Comparison of ENCODE assay signal across 13 mouse cellular contexts in the genomic region with DNA sequence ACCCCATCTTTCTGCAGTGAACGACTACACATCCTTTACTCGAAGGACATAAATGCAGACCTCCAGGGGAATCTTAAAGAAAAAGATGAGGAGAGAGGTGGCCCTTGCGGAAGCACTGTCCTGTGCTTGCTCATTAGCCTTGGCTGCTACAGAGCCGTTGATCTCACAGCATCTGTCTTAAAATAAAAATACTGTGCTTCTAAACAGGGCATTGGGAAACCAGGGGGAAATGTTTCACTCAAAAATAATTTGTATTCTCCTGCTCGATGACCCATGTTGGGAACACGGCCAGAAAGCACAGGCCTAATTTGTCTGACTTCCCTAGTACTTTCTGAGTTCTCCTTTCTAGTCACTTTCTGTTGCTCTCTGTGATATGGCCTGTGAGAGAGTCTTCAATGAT.
DNase-seq lines count a peak whose midpoint lies in the region; ATAC-seq and TF ChIP-seq lines count a peak whose summit lies in the region.
"Had no signal": no experiment of that assay in that cellular context is flagged by ENCODE, and none has a peak within 500 bp of the region (broad histone marks: within the 10 kb centered on the region; RNA-seq: fewer than 3 reads in every experiment).

No protein-coding gene starts in this region.

- no peak for DNase-seq in hindbrain, embryonic 14.5 days (ENCODE audit: low spot score)
- peak; percentile 51 for DNase-seq in lung, embryonic 14.5 days
- DNase-seq in lung, adult 2 months, result no peak
- DNase-seq in brain, embryonic 14.5 days (ENCODE audit: low read depth), result peak; percentile 56
- DNase-seq in left cerebral cortex, postnatal 4 days, result peak; percentile 43
- DNase-seq: adrenal gland, postnatal 10 days; cerebellum, adult 11-12 months; heart, postnatal 36 days; kidney, adult 8-10 months had no signal

- H3K4me1 ChIP-seq in hindbrain, embryonic 14.5 days (replicated peaks; ENCODE audit: control insufficient read depth, insufficient read depth, low read length), result no peaks in the 10 kb centered on the region
- peaks cover 10% of the 10 kb centered on the region; the same call in 1 of the 2 replicates for H3K4me1 ChIP-seq in hindbrain, embryonic 13.5 days (replicated peaks)
- no peaks in the 10 kb centered on the region for H3K4me1 ChIP-seq in lung, embryonic 14.5 days (ENCODE audit: insufficient read depth)
- H3K4me1 ChIP-seq in lung, adult 2 months (ENCODE audit: control insufficient read depth, insufficient read depth, low read length), result no peaks in the 10 kb centered on the region
- H3K4me1 ChIP-seq: liver, embryonic 12.5 days had no signal

- peak overlapping the region; percentile 15; the same call in 1 of the 2 replicates for H3K4me2 ChIP-seq in hindbrain, embryonic 14.5 days (replicated peaks)
- no peak overlapping the region; the same call in 1 of the 2 replicates for H3K4me2 ChIP-seq in hindbrain, embryonic 13.5 days
- H3K4me2 ChIP-seq in lung, embryonic 14.5 days, result no peak overlapping the region
- H3K4me2 ChIP-seq: liver, embryonic 12.5 days had no signal

- no peaks in the 10 kb centered on the region for H3K36me3 ChIP-seq in hindbrain, embryonic 14.5 days (replicated peaks; ENCODE audit: control insufficient read depth, insufficient read depth)
- H3K36me3 ChIP-seq in hindbrain, embryonic 13.5 days, result no peaks in the 10 kb centered on the region
- H3K36me3 ChIP-seq in lung, embryonic 14.5 days (ENCODE audit: insufficient read depth), result no peaks in the 10 kb centered on the region
- H3K36me3 ChIP-seq: liver, embryonic 12.5 days had no signal

- no peak overlapping the region for H3K4me3 ChIP-seq in hindbrain, embryonic 14.5 days (replicated peaks; ENCODE audit: low read length)
- H3K4me3 ChIP-seq in hindbrain, embryonic 13.5 days, result no peak overlapping the region
- no peak overlapping the region for H3K4me3 ChIP-seq in lung, embryonic 14.5 days (ENCODE audit: low read depth, low read length)
- no peak overlapping the region for H3K4me3 ChIP-seq in lung, adult 2 months (replicated peaks; ENCODE audit: extremely low read depth, low read depth, low read length)
- H3K4me3 ChIP-seq: liver, embryonic 12.5 days had no signal

- no peak for TF ChIP-seq CTCF in lung, embryonic 14.5 days (IDR thresholded peaks at IDR 0.05; ENCODE audit: low read depth)
- no peak for TF ChIP-seq CTCF in lung, adult 2 months (IDR thresholded peaks at IDR 0.05; ENCODE audit: insufficient read depth, low read length)
- no peak for TF ChIP-seq CTCF in brain, embryonic 14.5 days (IDR thresholded peaks at IDR 0.05; ENCODE audit: borderline replicate concordance, extremely low read depth, insufficient read depth, insufficient read length)

- 0 out of 2 replicates have a peak overlapping the region, but pooled peaks have one; percentile 32 for H3K27ac ChIP-seq in hindbrain, embryonic 14.5 days
- H3K27ac ChIP-seq in hindbrain, embryonic 13.5 days, result no peak overlapping the region
- H3K27ac ChIP-seq in lung, embryonic 14.5 days (ENCODE audit: low read depth), result no peak overlapping the region
- H3K27ac ChIP-seq: liver, embryonic 12.5 days; stomach, postnatal 0 days had no signal

- H3K9me3 ChIP-seq in hindbrain, embryonic 14.5 days (ENCODE audit: control insufficient read depth, low read length), result no peaks in the 10 kb centered on the region
- H3K9me3 ChIP-seq in hindbrain, embryonic 13.5 days, result no peaks in the 10 kb centered on the region
- no peaks in the 10 kb centered on the region for H3K9me3 ChIP-seq in lung, embryonic 14.5 days (ENCODE audit: low read depth, low read length)
- H3K9me3 ChIP-seq: liver, embryonic 12.5 days had no signal

- 58% methylated on average over 6 of the region's 6 CpGs for WGBS in hindbrain, embryonic 14.5 days
- WGBS in hindbrain, embryonic 13.5 days, result 63% methylated on average over 6 of the region's 6 CpGs
- 51% methylated on average over 6 of the region's 6 CpGs for WGBS in lung, embryonic 14.5 days
- WGBS in lung, adult 2 months, result 63% methylated on average over 6 of the region's 6 CpGs

- no peak for ATAC-seq in hindbrain, embryonic 14.5 days (ENCODE audit: low FRiP score)
- no peak for ATAC-seq in hindbrain, embryonic 13.5 days (ENCODE audit: low FRiP score)
- no peak for ATAC-seq in lung, embryonic 14.5 days (ENCODE audit: insufficient read depth)
- no peak for ATAC-seq in activated CD4-positive, CD25-positive, alpha-beta regulatory T cell, adult 4 months
- ATAC-seq: liver, embryonic 12.5 days had no signal

- no peak overlapping the region for H3K9ac ChIP-seq in hindbrain, embryonic 14.5 days
- no peak overlapping the region for H3K9ac ChIP-seq in hindbrain, embryonic 13.5 days
- H3K9ac ChIP-seq in lung, embryonic 14.5 days, result no peak overlapping the region
- H3K9ac ChIP-seq: liver, embryonic 12.5 days had no signal

- intact Hi-C loops in left cerebral cortex, postnatal 4 days (cut with DNase I), result no loop called here

- no peak for TF ChIP-seq POLR2A in lung, adult 2 months (IDR thresholded peaks at IDR 0.05; ENCODE audit: borderline replicate concordance, extremely low read depth, low read depth, low read length)
- TF ChIP-seq POLR2A in brain, embryonic 14.5 days (IDR thresholded peaks at IDR 0.05; ENCODE audit: borderline replicate concordance, extremely low read depth, insufficient read depth, insufficient read length, poor library complexity, severe bottlenecking), result no peak

- no peaks in the 10 kb centered on the region for H3K27me3 ChIP-seq in hindbrain, embryonic 14.5 days (ENCODE audit: control insufficient read depth, insufficient read depth, low read length)
- H3K27me3 ChIP-seq in hindbrain, embryonic 13.5 days, result no peaks in the 10 kb centered on the region
- H3K27me3 ChIP-seq in lung, embryonic 14.5 days (ENCODE audit: insufficient read depth, low read length), result no peaks in the 10 kb centered on the region
- H3K27me3 ChIP-seq: liver, embryonic 12.5 days had no signal

Comparison
In these comparisons a context has a peak if more than half of its experiments do, and no peak if none do; other contexts are left out.
1. DNase-seq: peak in lung, embryonic 14.5 days (single experiment), brain, embryonic 14.5 days (single experiment) and left cerebral cortex, postnatal 4 days (single experiment); none in hindbrain, embryonic 14.5 days (single experiment) and lung, adult 2 months (single experiment).